Mouse (Mus musculus) neural tube, embryonic 15.5 days (tissue): ENCODE results near the gene Tmem221. TPM values are rescaled to one million over a fixed set of nuclear protein-coding genes. Genes with fewer than 3 reads are reported as not detected.
"Not testable (repeated sequence)": the region's sequence is repeated elsewhere in the genome, so short reads cannot be mapped to it uniquely, and the experiment has no call there.

Experiments used
- ATAC-seq: fragments of 200-750 bp; cut with Nextera tagmentation; 2 replicates; pipeline ENCODE4 v1.8.0; 2017; ENCODE audit warnings: mild to moderate bottlenecking, moderate TSS enrichment, moderate library complexity; ENCODE audit not compliant: low FRiP score
- H3K27ac ChIP-seq: fragments of 300-500 bp; sonication (generic); replicated peaks from 2 replicates; pipeline ENCODE4 v1.5.1; 2015; ENCODE audit warnings: mild to moderate bottlenecking, inconsistent platforms
- H3K27me3 ChIP-seq: fragments of 300-500 bp; sonication (generic); replicated peaks from 2 replicates; pipeline ENCODE4 v1.6.1; 2015; ENCODE audit warnings: inconsistent platforms
- H3K36me3 ChIP-seq: fragments of 300-500 bp; sonication (generic); 2 replicates; pipeline ENCODE4 v1.6.1; 2015; ENCODE audit warnings: inconsistent platforms
- H3K4me1 ChIP-seq: fragments of 300-500 bp; sonication (generic); 2 replicates; pipeline ENCODE4 v1.6.1; 2015; ENCODE audit warnings: inconsistent platforms
- H3K4me2 ChIP-seq: fragments of 300-500 bp; sonication (generic); 2 replicates; pipeline ENCODE4 v1.6.1; 2015; ENCODE audit warnings: inconsistent platforms, mild to moderate bottlenecking, moderate library complexity
- H3K4me3 ChIP-seq: fragments of 300-500 bp; sonication (generic); replicated peaks from 2 replicates; pipeline ENCODE4 v1.5.1; 2015; ENCODE audit warnings: mild to moderate bottlenecking, inconsistent platforms
- H3K9ac ChIP-seq: fragments of 300-500 bp; sonication (generic); replicated peaks from 2 replicates; pipeline ENCODE4 v1.6.1; 2015; ENCODE audit warnings: mild to moderate bottlenecking, inconsistent platforms
- H3K9me3 ChIP-seq: fragments of 300-500 bp; sonication (generic); replicated peaks from 2 replicates; pipeline ENCODE4 v1.6.1; 2016; ENCODE audit warnings: inconsistent platforms
- WGBS: fragments of 180-500 bp; shearing (Covaris S2); methylation state at CpG from one replicate; pipeline ENCODE4 v1.1.7; 2015; ENCODE audit warnings: mixed read lengths; 5-methylcytosine and 5-hydroxymethylcytosine counted together
- polyA plus RNA-seq: library from polyadenylated mRNA; unstranded; fragments of >200 nt; fragmentation: Nextera tagmentation; extraction: Ambion mirVana; gene quantifications from 2 replicates; pipeline ENCODE4 v1.2.1, GENCODE M21; 2015

Tmem221 gene
- polyA plus RNA-seq, 1 experiment from 2014 or later: 0.15 TPM

GRCm38 (mm10) chr8:71521634-71522033 lies 37.0 kb downstream of the Tmem221 start:
- WGBS: 6% methylated on average over 17 of the region's 17 CpGs
- no peak overlapping the region for H3K27ac ChIP-seq
- H3K9me3 ChIP-seq: no peaks in the 10 kb centered on the region
- peaks cover 16% of the 10 kb centered on the region; the same call in 1 of the 2 replicates for H3K4me1 ChIP-seq
- H3K4me2 ChIP-seq: peak overlapping the region; percentile 35
- H3K9ac ChIP-seq: no peak overlapping the region
- peak; percentile 84 for ATAC-seq
- H3K36me3 ChIP-seq: no peaks in the 10 kb centered on the region
- peaks cover 45% of the 10 kb centered on the region for H3K27me3 ChIP-seq
- no peak overlapping the region for H3K4me3 ChIP-seq

- not testable (repeated sequence) for H3K36me3 ChIP-seq, H3K4me3 ChIP-seq, ATAC-seq, H3K27ac ChIP-seq, H3K4me2 ChIP-seq, H3K9ac ChIP-seq, H3K9me3 ChIP-seq
- 39% methylated on average over 9 of the region's 10 CpGs for WGBS
- peaks cover 10% of the 10 kb centered on the region; the same call in 1 of the 2 replicates for H3K4me1 ChIP-seq
- H3K27me3 ChIP-seq: peaks cover 23% of the 10 kb centered on the region
Observed at GRCm38 (mm10) chr8:71519037-71519825, 39.4 kb downstream of the Tmem221 start.

GRCm38 (mm10) chr8:71516786-71517185 lies 41.9 kb downstream of the Tmem221 start:
- Histone ChIP-seq H3K27ac (no peak overlapping the region), H3K4me1 (peaks cover 8% of the 10 kb centered on the region; the same call in 1 of the 2 replicates), H3K36me3 (no peaks in the 10 kb centered on the region), H3K9ac (no peak overlapping the region), H3K4me2 (no peak overlapping the region), H3K27me3 (peaks cover 8% of the 10 kb centered on the region), H3K9me3 (no peaks in the 10 kb centered on the region), H3K4me3 (no peak overlapping the region)
- WGBS: 15% methylated on average over 6 of the region's 6 CpGs
- no peak for ATAC-seq

GRCm38 (mm10) chr8:71515043-71515442 lies 43.6 kb downstream of the Tmem221 start:
- WGBS: 67% methylated on average over 5 of the region's 5 CpGs
- H3K36me3 ChIP-seq: no peaks in the 10 kb centered on the region
- H3K9ac ChIP-seq: no peak overlapping the region
- no peaks in the 10 kb centered on the region for H3K9me3 ChIP-seq
- H3K27ac ChIP-seq: no peak overlapping the region
- no peak overlapping the region for H3K4me2 ChIP-seq
- no peak for ATAC-seq
- H3K4me3 ChIP-seq: no peak overlapping the region
- peaks cover 14% of the 10 kb centered on the region for H3K27me3 ChIP-seq
- 0 out of 2 replicates have a peak, but pooled peaks cover 3% of the 10 kb centered on the region for H3K4me1 ChIP-seq

GRCm38 (mm10) chr8:71513018-71513754 lies 45.5 kb downstream of the Tmem221 start:
- no peak for ATAC-seq
- 70% methylated on average over 15 of the region's 15 CpGs for WGBS
- no peak overlapping the region for H3K27ac ChIP-seq

GRCm38 (mm10) chr8:71511644-71512043 lies 47.0 kb downstream of the Tmem221 start, which contains the start of gene Plvap:
Plvap (minus strand) TSS chr8:71511752.
- no peak for ATAC-seq
- Histone ChIP-seq H3K4me2 (no peak within 1 kb of the TSS), H3K4me1 (peaks cover 17% of the 10 kb centered on the region), H3K9ac (no peak within 1 kb of the TSS), H3K27me3 (peaks cover 46% of the 10 kb centered on the region), H3K36me3 (no peaks in the 10 kb centered on the region), H3K9me3 (no peaks in the 10 kb centered on the region), H3K27ac (no peak within 1 kb of the TSS), H3K4me3 (no peak within 1 kb of the TSS)
- WGBS: 62% methylated on average over 14 of the region's 14 CpGs

More at GRCm38 (mm10) chr8:71513018-71513754, 45.5 kb downstream of the Tmem221 start:
- peaks cover 5% of the 10 kb centered on the region; the same call in 1 of the 2 replicates for H3K4me1 ChIP-seq
- no peaks in the 10 kb centered on the region for H3K36me3 ChIP-seq
- no peak overlapping the region for H3K4me3 ChIP-seq
- H3K9me3 ChIP-seq: no peaks in the 10 kb centered on the region
- H3K9ac ChIP-seq: no peak overlapping the region
- no peak overlapping the region for H3K4me2 ChIP-seq
- H3K27me3 ChIP-seq: peaks cover 31% of the 10 kb centered on the region

- Histone ChIP-seq H3K27ac (no peak overlapping the region), H3K36me3 (no peaks in the 10 kb centered on the region), H3K27me3 (peaks cover 68% of the 10 kb centered on the region), H3K4me2 (no peak overlapping the region), H3K4me3 (no peak overlapping the region), H3K4me1 (peaks cover 17% of the 10 kb centered on the region), H3K9ac (no peak overlapping the region), H3K9me3 (no peaks in the 10 kb centered on the region)
- ATAC-seq: no peak
- WGBS: 70% methylated on average over 2 of the region's 2 CpGs
Observed at GRCm38 (mm10) chr8:71509316-71509715, 49.4 kb downstream of the Tmem221 start.

GRCm38 (mm10) chr8:71507589-71508104 lies 51.0 kb downstream of the Tmem221 start:
- H3K27ac ChIP-seq: no peak overlapping the region
- H3K9me3 ChIP-seq: no peaks in the 10 kb centered on the region
- peaks cover 68% of the 10 kb centered on the region for H3K27me3 ChIP-seq
- peaks cover 17% of the 10 kb centered on the region for H3K4me1 ChIP-seq
- peak; percentile 88 for ATAC-seq
- peak overlapping the region; percentile 34 for H3K9ac ChIP-seq
- H3K4me2 ChIP-seq: peak overlapping the region; percentile 66
- peak overlapping the region; percentile 42 for H3K4me3 ChIP-seq
- under 1% methylated on average over 61 of the region's 61 CpGs for WGBS
- no peaks in the 10 kb centered on the region for H3K36me3 ChIP-seq

- peaks cover 61% of the 10 kb centered on the region for H3K27me3 ChIP-seq
- H3K36me3 ChIP-seq: no peaks in the 10 kb centered on the region
Observed at GRCm38 (mm10) chr8:71505979-71506378, 52.7 kb downstream of the Tmem221 start.

GRCm38 (mm10) chr8:71505326-71505725 lies 53.3 kb downstream of the Tmem221 start:
- Histone ChIP-seq H3K36me3 (no peaks in the 10 kb centered on the region), H3K9me3 (no peaks in the 10 kb centered on the region), H3K4me3 (no peak overlapping the region), H3K4me2 (no peak overlapping the region), H3K4me1 (peaks cover 17% of the 10 kb centered on the region), H3K27me3 (peaks cover 57% of the 10 kb centered on the region), H3K27ac (no peak overlapping the region), H3K9ac (no peak overlapping the region)
- WGBS: 92% methylated on average over 4 of the region's 4 CpGs
- no peak for ATAC-seq

More at GRCm38 (mm10) chr8:71505979-71506378, 52.7 kb downstream of the Tmem221 start:
- Histone ChIP-seq H3K27ac (no peak overlapping the region), H3K4me1 (peaks cover 17% of the 10 kb centered on the region), H3K9ac (no peak overlapping the region), H3K9me3 (no peaks in the 10 kb centered on the region), H3K4me3 (no peak overlapping the region), H3K4me2 (no peak overlapping the region)
- 82% methylated on average over 4 of the region's 4 CpGs for WGBS
- ATAC-seq: no peak

GRCm38 (mm10) chr8:71504349-71504748 lies 54.3 kb downstream of the Tmem221 start:
- H3K9me3 ChIP-seq: no peaks in the 10 kb centered on the region
- H3K4me1 ChIP-seq: peaks cover 17% of the 10 kb centered on the region

More at GRCm38 (mm10) chr8:71504349-71504748, 54.3 kb downstream of the Tmem221 start:
- H3K4me3 ChIP-seq: no peak overlapping the region
- ATAC-seq: no peak
- H3K4me2 ChIP-seq: no peak overlapping the region
- H3K9ac ChIP-seq: no peak overlapping the region
- WGBS: 94% methylated on average over 4 of the region's 4 CpGs
- H3K27ac ChIP-seq: no peak overlapping the region
- peaks cover 47% of the 10 kb centered on the region for H3K27me3 ChIP-seq
- no peaks in the 10 kb centered on the region for H3K36me3 ChIP-seq
